Mouse (Mus musculus): ENCODE data around the gene Sh3bgrl3. TPM values are rescaled to one million over a fixed set of nuclear protein-coding genes. Genes with fewer than 3 reads are reported as not detected.

Gene Sh3bgrl3
- polyA plus RNA-seq, 1 experiment from 2014 or later = 295 TPM

DNA sequence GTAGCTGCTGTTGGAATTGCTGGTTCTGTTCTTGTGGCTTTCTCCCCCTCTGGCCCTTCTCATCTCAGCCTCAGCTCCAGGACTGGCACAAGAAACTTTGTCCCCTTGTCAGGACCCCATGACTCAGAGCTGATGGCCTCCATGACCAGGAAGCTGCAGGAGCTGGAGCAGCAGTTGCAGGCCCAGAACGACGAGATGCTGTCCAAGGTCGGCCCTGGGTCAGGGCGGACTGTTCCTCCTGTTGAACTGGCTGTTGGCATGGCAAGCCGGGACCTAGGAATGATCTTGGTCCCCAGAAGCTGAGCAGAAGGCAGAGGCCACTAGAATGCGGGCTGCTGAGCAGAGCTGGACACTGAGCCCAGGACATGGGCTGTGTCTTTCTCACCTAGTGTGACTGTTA lies 16.2 kb downstream of the Sh3bgrl3 start:
- Histone ChIP-seq H3K4me2 (ENCODE audit: low read depth) (no peak overlapping the region), H3K4me1 (ENCODE audit: control insufficient read depth, insufficient read depth, low read length) (no peaks in the 10 kb centered on the region), H3K27me3 (ENCODE audit: control insufficient read depth, insufficient read depth, low read length) (no peaks in the 10 kb centered on the region), H3K36me3 (ENCODE audit: control insufficient read depth, insufficient read depth, low read length) (no peaks in the 10 kb centered on the region), H3K27ac (ENCODE audit: low read depth, low read length) (no peak overlapping the region), H3K9ac (ENCODE audit: low read length) (no peak overlapping the region), H3K4me3 (ENCODE audit: low read depth, low read length) (no peak overlapping the region), H3K9me3 (ENCODE audit: control insufficient read depth, low read length) (no peaks in the 10 kb centered on the region)
- ATAC-seq (ENCODE audit: insufficient read depth, low FRiP score, low TSS enrichment) = no peak
- DNase-seq (ENCODE audit: low spot score) = no peak
- WGBS = 79% methylated on average over 6 of the region's 6 CpGs

DNA sequence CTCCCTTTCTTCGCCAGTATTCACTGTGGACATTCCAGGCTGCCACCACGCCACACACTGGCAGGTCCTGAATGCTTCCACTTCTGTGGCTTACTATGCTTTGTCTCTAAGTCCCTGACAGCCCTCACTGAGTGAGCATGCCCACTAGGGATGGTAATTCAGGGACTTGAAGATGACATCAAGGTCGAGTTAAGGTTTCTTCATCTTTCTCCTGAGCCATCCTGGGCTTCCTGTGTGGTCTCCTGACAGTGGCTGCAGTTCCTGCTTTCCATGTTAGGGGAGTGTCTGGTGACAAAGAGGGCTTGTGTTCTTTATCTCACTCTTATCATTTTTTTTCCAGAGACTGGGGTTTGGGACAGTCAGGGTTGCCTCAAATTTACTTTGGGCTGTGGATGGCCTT lies 17.9 kb downstream of the Sh3bgrl3 start:
- Histone ChIP-seq H3K9ac (ENCODE audit: low read length) (no peak overlapping the region), H3K4me3 (ENCODE audit: low read depth, low read length) (no peak overlapping the region), H3K9me3 (ENCODE audit: control insufficient read depth, low read length) (no peaks in the 10 kb centered on the region), H3K27ac (ENCODE audit: low read depth, low read length) (no peak overlapping the region), H3K4me1 (ENCODE audit: control insufficient read depth, insufficient read depth, low read length) (no peaks in the 10 kb centered on the region), H3K27me3 (ENCODE audit: control insufficient read depth, insufficient read depth, low read length) (no peaks in the 10 kb centered on the region), H3K36me3 (ENCODE audit: control insufficient read depth, insufficient read depth, low read length) (no peaks in the 10 kb centered on the region), H3K4me2 (ENCODE audit: low read depth) (no peak overlapping the region)
- ATAC-seq (ENCODE audit: insufficient read depth, low FRiP score, low TSS enrichment) = no peak
- DNase-seq (ENCODE audit: low spot score) = no peak
- WGBS = 46% methylated on average over 3 of the region's 3 CpGs

DNA sequence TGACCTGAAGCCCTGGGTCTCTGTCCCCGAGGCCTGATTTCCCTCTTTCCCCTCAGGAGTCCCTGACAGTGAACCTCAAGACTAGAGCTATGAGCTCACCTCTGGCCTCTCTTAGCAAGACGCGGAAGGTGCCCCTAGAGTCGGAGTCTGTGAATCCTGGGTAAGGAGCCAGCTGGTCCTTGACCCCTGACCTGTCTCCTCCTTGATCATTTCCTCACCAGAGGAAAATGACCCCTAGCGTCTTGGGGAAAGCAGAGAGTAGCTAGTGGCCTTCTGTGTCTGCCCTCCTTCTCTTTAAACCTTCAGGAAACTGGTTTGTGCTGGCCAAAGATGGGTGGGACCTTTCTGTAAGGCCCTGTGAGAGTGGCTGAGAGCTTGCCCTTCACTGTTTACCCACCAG lies 20.4 kb downstream of the Sh3bgrl3 start:
- no peaks in the 10 kb centered on the region for H3K4me1 ChIP-seq (ENCODE audit: control insufficient read depth, insufficient read depth, low read length)
- H3K4me2 ChIP-seq (ENCODE audit: low read depth) = no peak overlapping the region
- no peak overlapping the region for H3K4me3 ChIP-seq (ENCODE audit: low read depth, low read length)
- no peaks in the 10 kb centered on the region for H3K27me3 ChIP-seq (ENCODE audit: control insufficient read depth, insufficient read depth, low read length)
- H3K9ac ChIP-seq (ENCODE audit: low read length) = no peak overlapping the region
- no peak overlapping the region for H3K27ac ChIP-seq (ENCODE audit: low read depth, low read length)
- no peak for ATAC-seq (ENCODE audit: insufficient read depth, low FRiP score, low TSS enrichment)
- WGBS = 51% methylated on average over 5 of the region's 5 CpGs
- DNase-seq (ENCODE audit: low spot score) = no peak
- no peaks in the 10 kb centered on the region for H3K36me3 ChIP-seq (ENCODE audit: control insufficient read depth, insufficient read depth, low read length)
- H3K9me3 ChIP-seq (ENCODE audit: control insufficient read depth, low read length) = no peaks in the 10 kb centered on the region

DNA sequence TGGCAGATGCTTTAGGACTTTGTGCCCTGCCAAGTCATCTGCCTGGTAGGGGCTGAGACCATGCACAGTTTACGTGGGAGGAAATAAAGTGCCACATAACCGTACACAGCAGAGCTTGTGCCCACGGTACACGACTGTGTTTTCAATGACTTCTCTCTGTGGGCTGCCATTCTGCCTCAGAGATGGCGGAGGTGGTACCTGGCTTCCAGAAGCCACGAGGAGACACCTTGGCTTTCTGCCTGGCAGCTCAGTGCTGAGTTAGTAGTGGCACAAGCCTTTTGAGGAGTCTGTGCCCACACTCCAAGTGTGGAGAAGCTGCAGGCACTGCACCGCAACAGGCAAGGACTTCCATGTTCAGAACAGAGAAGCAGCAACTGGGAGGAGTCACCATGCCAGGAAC lies 20.9 kb downstream of the Sh3bgrl3 start:
- H3K9ac ChIP-seq (ENCODE audit: low read length) = no peak overlapping the region
- WGBS = 87% methylated on average over 7 of the region's 7 CpGs
- H3K36me3 ChIP-seq (ENCODE audit: control insufficient read depth, insufficient read depth, low read length) = no peaks in the 10 kb centered on the region
- no peaks in the 10 kb centered on the region for H3K27me3 ChIP-seq (ENCODE audit: control insufficient read depth, insufficient read depth, low read length)
- H3K4me3 ChIP-seq (ENCODE audit: low read depth, low read length) = no peak overlapping the region
- ATAC-seq (ENCODE audit: insufficient read depth, low FRiP score, low TSS enrichment) = no peak
- H3K27ac ChIP-seq (ENCODE audit: low read depth, low read length) = no peak overlapping the region
- DNase-seq (ENCODE audit: low spot score) = no peak
- no peak overlapping the region for H3K4me2 ChIP-seq (ENCODE audit: low read depth)
- no peaks in the 10 kb centered on the region for H3K4me1 ChIP-seq (ENCODE audit: control insufficient read depth, insufficient read depth, low read length)
- no peaks in the 10 kb centered on the region for H3K9me3 ChIP-seq (ENCODE audit: control insufficient read depth, low read length)

DNA sequence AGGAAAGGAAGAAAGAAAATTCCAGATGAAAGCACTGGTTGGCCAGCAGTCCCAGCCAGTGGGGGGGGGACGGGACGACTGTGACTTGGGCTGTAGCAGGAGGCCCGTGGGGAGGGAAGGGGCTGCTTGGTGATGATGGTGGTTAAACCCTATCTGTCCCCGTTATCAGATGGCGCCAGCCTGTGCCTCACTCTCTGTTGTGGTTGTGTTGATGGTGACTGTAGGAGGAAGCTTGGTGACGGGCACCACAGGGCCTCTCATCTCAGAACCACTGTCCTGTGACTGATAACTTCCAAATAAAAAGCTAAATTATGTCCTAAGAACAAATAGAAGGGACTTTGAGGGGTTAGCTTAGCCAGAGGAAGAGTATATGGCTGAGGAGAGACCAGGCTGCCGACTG lies 22.5 kb downstream of the Sh3bgrl3 start:
- DNase-seq (ENCODE audit: low spot score) (no peak), ATAC-seq (ENCODE audit: insufficient read depth, low FRiP score, low TSS enrichment) (no peak)
- no peak overlapping the region for H3K27ac ChIP-seq (ENCODE audit: low read depth, low read length)
- H3K9me3 ChIP-seq (ENCODE audit: control insufficient read depth, low read length) = no peaks in the 10 kb centered on the region
- WGBS = 76% methylated on average over 7 of the region's 7 CpGs
- H3K4me2 ChIP-seq (ENCODE audit: low read depth) = no peak overlapping the region
- H3K4me1 ChIP-seq (ENCODE audit: control insufficient read depth, insufficient read depth, low read length) = no peaks in the 10 kb centered on the region
- no peaks in the 10 kb centered on the region for H3K27me3 ChIP-seq (ENCODE audit: control insufficient read depth, insufficient read depth, low read length)
- no peaks in the 10 kb centered on the region for H3K36me3 ChIP-seq (ENCODE audit: control insufficient read depth, insufficient read depth, low read length)
- no peak overlapping the region for H3K9ac ChIP-seq (ENCODE audit: low read length)
- H3K4me3 ChIP-seq (ENCODE audit: low read depth, low read length) = no peak overlapping the region

DNA sequence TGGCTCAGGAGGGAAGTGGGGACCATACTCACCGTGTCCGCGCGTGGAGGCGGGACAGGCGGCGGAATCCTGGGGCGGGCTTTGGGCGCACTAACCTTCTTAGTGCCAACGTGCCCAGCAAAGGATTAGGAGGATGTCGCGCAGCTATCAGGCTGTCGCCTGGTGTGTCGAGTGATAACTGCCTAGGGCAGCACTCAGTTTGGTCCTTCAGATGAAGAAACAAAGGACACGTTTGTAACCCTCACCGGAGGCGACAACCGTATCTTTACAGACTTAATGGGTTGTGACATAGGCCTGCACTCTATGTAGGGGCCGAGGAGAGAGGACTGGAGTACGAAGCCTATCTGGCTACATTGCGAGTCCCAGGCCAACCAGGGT lies 25.9 kb downstream of the Sh3bgrl3 start:
- peak overlapping the region; percentile 49 for H3K4me3 ChIP-seq (ENCODE audit: low read depth, low read length)
- H3K4me2 ChIP-seq (ENCODE audit: low read depth) = peak overlapping the region; percentile 57
- no peak for DNase-seq (ENCODE audit: low spot score)
- H3K27ac ChIP-seq (ENCODE audit: low read depth, low read length) = no peak overlapping the region
- H3K36me3 ChIP-seq (ENCODE audit: control insufficient read depth, insufficient read depth, low read length) = no peaks in the 10 kb centered on the region
- WGBS = 6% methylated on average over 21 of the region's 21 CpGs
- no peaks in the 10 kb centered on the region for H3K27me3 ChIP-seq (ENCODE audit: control insufficient read depth, insufficient read depth, low read length)
- no peaks in the 10 kb centered on the region for H3K9me3 ChIP-seq (ENCODE audit: control insufficient read depth, low read length)
- peak; percentile 50; the same call in 1 of the 2 replicates for ATAC-seq (ENCODE audit: insufficient read depth, low FRiP score, low TSS enrichment)
- H3K4me1 ChIP-seq (ENCODE audit: control insufficient read depth, insufficient read depth, low read length) = no peaks in the 10 kb centered on the region
- peak overlapping the region; percentile 44 for H3K9ac ChIP-seq (ENCODE audit: low read length)

DNA sequence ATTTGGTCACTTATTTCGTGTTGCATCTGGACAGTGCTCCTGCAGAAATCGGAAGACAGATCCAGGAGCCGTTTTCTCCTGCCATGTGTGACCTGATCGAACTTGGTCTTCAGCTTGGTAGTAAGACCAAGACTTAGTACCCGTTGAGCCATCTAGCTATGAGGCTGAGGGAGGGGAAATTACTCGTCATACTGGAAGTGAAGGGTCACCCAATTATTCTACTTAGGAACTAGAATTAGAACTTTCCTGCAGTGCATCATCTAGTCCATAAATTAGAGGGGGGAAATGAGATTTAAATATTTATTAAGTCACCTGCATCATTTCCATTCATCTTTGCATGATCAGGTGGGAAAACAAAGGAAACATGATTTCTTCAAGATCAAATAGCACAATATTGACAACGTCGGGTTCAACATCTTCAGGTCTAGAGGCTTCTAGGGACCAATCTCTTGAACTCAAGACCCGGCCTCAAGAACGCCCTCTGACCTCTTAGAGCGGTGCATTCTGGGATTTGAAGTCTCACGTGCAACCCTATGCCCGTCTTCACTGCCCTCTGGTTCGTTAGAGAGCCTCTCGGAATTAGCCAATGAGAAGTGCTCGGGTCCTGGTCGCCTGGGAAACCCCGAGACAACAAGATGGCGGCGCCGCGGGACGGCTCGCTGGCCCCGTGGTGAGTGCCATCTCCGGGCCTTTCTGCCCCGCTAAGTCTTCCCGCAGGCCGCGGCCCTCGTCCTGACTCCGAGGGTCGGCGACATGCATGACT lies 26.4 kb downstream of the Sh3bgrl3 start, which contains the start of gene Ubxn11:
Ubxn11 (plus strand) TSS at position 592 of the 763 bp plus-strand sequence.
- H3K9ac ChIP-seq (ENCODE audit: low read length) = peak within 1 kb of the TSS; percentile 44
- H3K4me3 ChIP-seq (ENCODE audit: low read depth, low read length) = peak within 1 kb of the TSS; percentile 49
- H3K27me3 ChIP-seq (ENCODE audit: control insufficient read depth, insufficient read depth, low read length) = no peaks in the 10 kb centered on the region
- no peak within 1 kb of the TSS for H3K27ac ChIP-seq (ENCODE audit: low read depth, low read length)
- H3K36me3 ChIP-seq (ENCODE audit: control insufficient read depth, insufficient read depth, low read length) = no peaks in the 10 kb centered on the region
- 17% methylated on average over 34 of the region's 34 CpGs for WGBS
- peak; percentile 88 for DNase-seq (ENCODE audit: low spot score)
- H3K4me1 ChIP-seq (ENCODE audit: control insufficient read depth, insufficient read depth, low read length) = no peaks in the 10 kb centered on the region
- peak within 1 kb of the TSS; percentile 57 for H3K4me2 ChIP-seq (ENCODE audit: low read depth)
- peak; percentile 90 for ATAC-seq (ENCODE audit: insufficient read depth, low FRiP score, low TSS enrichment)
- H3K9me3 ChIP-seq (ENCODE audit: control insufficient read depth, low read length) = no peaks in the 10 kb centered on the region

DNA sequence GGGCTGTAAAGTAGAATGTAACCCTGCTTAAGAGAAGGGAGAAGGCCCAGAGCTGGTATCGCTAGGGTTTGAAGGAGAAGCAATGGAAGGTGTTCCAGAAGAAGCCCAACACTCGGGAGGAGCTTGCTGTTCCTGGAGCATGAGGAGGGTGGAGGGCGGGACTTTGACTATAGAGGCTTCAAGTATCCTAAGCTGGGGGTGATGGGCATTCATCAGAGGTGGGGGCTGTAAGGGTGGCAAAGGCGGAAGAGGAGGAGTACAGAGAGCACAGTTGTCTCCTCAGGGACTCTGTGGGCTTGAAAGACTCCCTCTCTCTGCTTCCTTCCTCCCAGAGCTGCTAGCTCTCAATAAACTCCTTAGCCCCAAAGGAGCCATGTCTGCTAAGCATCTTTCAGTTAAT lies 28.3 kb downstream of the Sh3bgrl3 start:
- H3K36me3 ChIP-seq (ENCODE audit: control insufficient read depth, insufficient read depth, low read length) = no peaks in the 10 kb centered on the region
- no peak overlapping the region for H3K9ac ChIP-seq (ENCODE audit: low read length)
- H3K9me3 ChIP-seq (ENCODE audit: control insufficient read depth, low read length) = no peaks in the 10 kb centered on the region
- no peak overlapping the region for H3K4me2 ChIP-seq (ENCODE audit: low read depth)
- no peak overlapping the region for H3K27ac ChIP-seq (ENCODE audit: low read depth, low read length)
- WGBS = 67% methylated on average over 4 of the region's 4 CpGs
- DNase-seq (ENCODE audit: low spot score) = no peak
- H3K27me3 ChIP-seq (ENCODE audit: control insufficient read depth, insufficient read depth, low read length) = no peaks in the 10 kb centered on the region
- ATAC-seq (ENCODE audit: insufficient read depth, low FRiP score, low TSS enrichment) = no peak
- H3K4me3 ChIP-seq (ENCODE audit: low read depth, low read length) = no peak overlapping the region
- no peaks in the 10 kb centered on the region for H3K4me1 ChIP-seq (ENCODE audit: control insufficient read depth, insufficient read depth, low read length)

DNA sequence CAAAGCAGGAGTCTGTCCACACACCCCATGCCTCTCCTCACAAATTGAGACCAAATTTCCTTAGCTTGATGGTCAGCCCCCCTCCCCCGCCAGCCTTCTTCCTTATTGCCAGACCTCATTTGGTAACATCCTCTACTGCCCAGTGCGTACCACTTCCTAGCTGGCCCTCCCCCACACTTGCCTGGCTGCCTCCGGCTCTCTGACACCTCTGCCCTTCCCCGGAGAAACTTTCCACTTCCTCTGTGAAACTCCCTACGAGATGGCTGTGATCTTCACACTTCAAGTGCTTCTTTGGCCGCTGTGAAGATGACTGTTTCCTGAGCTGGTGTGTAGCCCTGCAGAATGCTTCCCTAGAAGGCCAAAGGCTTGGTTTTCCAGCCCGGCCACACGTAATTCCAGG lies 30.0 kb downstream of the Sh3bgrl3 start:
- H3K4me1 ChIP-seq (ENCODE audit: control insufficient read depth, insufficient read depth, low read length) = no peaks in the 10 kb centered on the region
- DNase-seq (ENCODE audit: low spot score) = no peak
- H3K4me2 ChIP-seq (ENCODE audit: low read depth) = no peak overlapping the region
- H3K36me3 ChIP-seq (ENCODE audit: control insufficient read depth, insufficient read depth, low read length) = no peaks in the 10 kb centered on the region
- no peaks in the 10 kb centered on the region for H3K9me3 ChIP-seq (ENCODE audit: control insufficient read depth, low read length)
- no peak for ATAC-seq (ENCODE audit: insufficient read depth, low FRiP score, low TSS enrichment)
- no peak overlapping the region for H3K27ac ChIP-seq (ENCODE audit: low read depth, low read length)
- no peak overlapping the region for H3K4me3 ChIP-seq (ENCODE audit: low read depth, low read length)
- H3K9ac ChIP-seq (ENCODE audit: low read length) = no peak overlapping the region
- 61% methylated on average over 8 of the region's 8 CpGs for WGBS
- H3K27me3 ChIP-seq (ENCODE audit: control insufficient read depth, insufficient read depth, low read length) = no peaks in the 10 kb centered on the region

Measured in neural tube, embryonic 11.5 days (tissue).